Mouse (Mus musculus): Measurements from ENCODE around the gene Trappc1. TPM values are rescaled to one million over a fixed set of nuclear protein-coding genes. Genes with fewer than 3 reads are reported as not detected.
A peak's percentile ranks its signal among the peaks of the same experiment; 100 is the strongest.

Trappc1 gene
- total RNA-seq, 2 experiments from 2014 or later: 65.5 to 79.1 TPM

DNA sequence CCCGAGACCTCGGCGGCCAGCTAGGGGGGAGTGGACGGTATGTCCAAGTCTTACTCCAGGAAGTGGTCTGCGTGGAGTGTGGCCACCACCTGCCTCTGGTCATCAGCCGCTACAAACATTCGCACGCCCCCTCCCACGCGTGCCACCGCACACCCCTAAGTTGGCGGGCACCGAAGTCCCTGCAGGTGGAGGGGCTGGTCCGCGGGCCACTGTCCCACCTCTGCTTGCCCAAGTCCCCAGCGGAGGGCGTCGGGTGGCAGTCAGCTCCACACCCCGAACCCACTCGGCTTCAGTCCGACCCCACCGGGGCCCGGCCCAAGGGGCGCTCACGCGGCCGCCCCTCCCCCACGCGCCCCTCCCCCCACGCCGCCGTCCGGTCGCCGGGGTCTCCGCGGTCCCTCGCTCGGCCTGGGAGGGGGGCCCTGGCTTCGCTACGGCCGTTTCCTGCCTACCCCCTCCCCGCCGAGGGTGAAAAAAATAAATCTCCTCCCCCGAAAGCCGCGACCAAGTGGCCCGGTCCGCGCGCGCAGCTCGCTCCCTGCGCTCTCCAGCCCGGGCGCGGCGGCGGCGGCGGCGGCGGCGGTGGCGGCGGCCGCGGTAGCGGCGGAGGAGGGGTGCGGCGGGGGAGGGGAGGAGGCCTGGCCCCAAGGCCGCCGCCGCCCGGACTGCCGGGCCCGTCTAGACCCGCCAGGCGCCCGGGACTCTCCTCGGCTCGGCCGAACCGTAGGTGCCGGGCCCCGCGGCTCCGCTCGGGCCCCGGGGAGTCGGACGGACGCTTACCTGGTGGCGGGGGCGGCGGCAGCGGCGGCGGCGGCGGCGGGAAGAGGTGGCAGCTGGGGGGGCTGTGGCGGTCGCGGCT, 44.8 kb downstream of the Trappc1 start:
- no peak for DNase-seq (ENCODE audit: low spot score in 2 of 2)

DNA sequence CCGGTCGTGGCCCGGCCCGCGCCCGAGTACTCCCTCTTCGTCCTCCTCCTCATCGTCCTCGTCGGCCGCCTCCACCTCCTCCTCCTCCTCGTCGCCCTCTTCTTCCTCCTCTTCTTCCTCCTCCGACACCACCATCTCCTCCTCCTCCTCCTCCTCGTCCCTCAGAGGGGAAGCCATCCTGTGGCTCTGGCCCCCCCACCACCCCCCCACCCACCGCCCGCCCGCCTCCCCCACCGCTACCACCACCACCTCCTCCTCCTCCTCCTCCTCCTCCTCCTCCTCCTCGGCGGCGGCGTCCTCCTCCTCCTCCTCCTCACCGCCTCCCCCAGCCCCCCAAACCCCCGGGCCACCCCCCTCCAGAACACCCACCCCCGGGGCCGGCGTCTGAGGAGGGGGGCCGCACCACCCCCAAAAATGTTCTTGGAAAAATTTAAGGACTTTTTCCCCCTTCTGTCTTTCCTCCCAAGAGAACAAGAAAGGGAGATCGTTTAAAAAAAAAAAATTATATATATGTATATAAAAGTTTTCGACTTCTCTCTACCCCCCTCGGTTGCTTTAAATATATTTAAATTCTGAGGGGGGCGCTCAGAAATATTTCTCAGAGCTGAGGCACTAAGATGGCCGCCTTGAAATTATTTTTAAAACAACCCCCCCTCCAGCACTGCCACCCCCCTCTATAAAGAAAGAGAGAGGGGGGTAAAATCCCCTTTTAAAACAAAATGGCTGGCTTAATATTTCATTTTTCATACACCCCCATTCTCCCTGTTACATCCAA, 45.6 kb downstream of the Trappc1 start, which contains the start of gene Chd3:
TSS of gene Chd3 (minus strand) at position 192 of the 775 bp plus-strand sequence.
- no peak for DNase-seq (ENCODE audit: low spot score in 2 of 2)

DNA sequence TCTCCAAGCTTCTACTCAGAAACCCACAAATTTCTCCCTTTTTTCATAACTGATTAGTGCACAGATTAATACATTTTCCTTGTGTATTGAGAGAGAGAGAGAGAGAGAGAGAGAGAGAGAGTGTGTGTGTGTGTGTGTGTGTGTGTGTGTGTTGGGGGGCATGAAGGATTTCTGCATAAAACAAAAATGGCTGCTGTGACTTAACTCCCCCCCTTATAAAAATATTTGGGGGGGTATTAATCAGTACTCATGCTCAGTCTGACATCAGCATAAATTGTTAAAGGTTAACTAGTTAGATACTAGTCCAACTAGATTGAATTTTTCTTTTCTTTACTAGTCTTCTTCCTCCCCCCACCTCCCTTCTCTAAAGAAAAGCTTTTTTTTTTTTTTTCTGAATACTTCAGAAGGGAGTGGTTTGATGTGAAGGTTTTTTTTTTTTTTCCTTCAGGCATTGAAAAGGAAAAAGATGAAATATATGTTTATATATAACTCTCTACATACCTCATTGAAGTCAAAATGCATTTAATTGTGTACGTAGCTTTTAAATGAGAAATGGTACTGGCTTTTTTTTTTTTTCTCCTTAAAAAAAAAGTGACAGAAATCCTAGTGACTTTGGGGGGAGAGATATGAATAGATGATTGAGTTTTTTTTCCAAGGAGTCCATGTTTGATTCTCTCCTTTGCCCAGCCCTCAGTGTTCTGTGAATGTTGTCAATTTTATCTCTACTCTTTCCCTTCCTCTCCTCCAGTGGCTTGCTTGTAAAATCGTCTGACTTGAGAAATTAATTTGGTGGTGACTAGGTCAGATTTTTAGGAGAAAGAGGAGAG, 46.4 kb downstream of the Trappc1 start:
- no peak for DNase-seq (ENCODE audit: low spot score in 2 of 2)

DNA sequence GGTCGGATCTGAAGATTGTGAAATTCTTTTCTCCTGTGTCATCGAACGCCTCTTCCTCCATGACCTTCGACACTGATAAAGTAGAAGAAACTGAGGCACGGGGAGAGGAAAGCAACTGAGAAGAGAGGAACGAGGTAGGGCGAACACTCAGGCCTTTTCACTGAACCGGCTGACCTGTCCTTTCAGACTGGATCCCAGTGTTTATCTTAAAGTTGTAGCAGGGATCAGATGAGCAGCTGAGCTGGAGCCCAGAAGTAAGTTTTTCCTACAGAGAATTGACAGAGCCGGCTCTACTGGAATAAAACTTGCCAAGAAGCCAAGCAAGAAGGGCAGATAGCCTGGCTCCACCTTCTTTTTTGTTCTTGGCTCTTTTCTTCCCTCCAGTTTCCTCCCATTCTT, 47.0 kb downstream of the Trappc1 start:
- no peak for DNase-seq (ENCODE audit: low spot score in 2 of 2)

DNA sequence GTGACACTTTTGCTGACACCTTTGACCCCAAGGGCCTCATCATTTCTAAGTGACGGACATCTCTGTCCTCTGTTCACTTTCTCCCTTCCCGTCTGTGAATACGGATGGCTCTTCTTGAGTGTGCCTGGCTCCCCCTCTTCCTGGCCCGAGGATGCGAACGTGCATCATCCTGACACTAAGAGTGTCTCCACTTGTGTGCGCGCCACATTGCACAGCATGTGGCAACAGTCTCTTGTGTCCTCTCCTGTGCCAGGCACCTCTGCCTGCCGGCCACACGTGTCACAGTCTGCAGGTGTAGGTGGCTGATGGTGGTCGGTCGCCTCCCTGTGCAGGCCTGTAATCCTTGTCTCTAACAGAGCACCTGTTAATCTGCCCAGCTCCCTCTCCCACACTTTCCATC, 47.8 kb downstream of the Trappc1 start:
- DNase-seq (ENCODE audit: low spot score in 2 of 2): no peak

DNA sequence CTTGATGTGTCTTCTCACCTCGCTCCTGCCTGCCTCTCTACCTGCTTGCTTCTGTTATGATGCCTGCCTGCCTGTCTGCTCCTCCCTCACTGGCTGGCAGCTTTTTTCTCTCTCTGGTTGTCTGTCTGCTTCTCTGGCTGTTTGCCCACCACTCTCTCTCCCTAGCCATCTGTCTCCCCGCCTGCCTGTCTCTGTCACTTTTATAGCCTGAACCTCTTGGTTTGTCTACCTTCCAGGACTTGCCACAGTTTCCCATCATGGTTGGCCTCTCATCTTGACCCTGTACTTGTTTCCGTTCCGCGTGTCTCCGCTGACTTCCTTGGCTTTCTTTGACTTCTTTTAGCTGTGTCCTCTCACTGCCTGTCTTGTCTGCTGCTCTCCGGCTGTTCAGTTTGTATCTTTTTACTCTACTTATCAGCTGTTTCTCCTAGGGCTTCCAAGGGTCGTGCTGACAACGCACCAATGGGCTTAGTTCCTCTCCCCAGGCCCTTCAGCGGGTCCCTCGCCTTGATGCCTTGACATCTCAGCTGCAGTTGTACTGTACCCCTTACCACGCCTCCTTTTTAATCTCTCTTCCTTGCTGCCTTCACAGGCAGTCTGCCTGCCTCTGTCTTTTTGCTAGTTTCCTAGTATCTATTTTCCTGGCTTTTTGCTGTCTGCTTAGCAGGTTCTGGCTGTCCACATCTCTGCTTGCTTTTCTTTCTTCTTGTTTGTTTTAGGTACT, 48.4 kb downstream of the Trappc1 start:
- peak; percentile 82 to 92 for DNase-seq (ENCODE audit: low spot score in 2 of 2)

DNA sequence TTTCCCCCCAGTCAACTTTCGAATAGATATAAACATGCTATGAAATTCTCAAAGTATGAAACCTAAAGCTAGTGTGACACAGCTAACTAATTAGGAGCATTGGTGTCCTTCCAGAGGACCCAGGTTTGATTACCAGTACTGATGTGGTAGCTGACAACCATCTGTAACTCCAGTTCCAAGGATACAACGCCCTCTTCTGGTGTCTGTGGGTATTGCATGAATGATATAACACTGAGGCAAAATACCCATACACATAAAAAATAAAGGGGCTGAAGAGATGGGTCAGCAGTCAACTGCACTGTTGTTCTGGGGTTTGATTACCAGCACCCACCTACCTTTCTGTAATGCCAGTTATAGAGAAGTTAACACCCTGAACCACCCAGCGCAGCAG, 49.0 kb downstream of the Trappc1 start:
- no peak for DNase-seq (ENCODE audit: low spot score in 2 of 2)

DNA sequence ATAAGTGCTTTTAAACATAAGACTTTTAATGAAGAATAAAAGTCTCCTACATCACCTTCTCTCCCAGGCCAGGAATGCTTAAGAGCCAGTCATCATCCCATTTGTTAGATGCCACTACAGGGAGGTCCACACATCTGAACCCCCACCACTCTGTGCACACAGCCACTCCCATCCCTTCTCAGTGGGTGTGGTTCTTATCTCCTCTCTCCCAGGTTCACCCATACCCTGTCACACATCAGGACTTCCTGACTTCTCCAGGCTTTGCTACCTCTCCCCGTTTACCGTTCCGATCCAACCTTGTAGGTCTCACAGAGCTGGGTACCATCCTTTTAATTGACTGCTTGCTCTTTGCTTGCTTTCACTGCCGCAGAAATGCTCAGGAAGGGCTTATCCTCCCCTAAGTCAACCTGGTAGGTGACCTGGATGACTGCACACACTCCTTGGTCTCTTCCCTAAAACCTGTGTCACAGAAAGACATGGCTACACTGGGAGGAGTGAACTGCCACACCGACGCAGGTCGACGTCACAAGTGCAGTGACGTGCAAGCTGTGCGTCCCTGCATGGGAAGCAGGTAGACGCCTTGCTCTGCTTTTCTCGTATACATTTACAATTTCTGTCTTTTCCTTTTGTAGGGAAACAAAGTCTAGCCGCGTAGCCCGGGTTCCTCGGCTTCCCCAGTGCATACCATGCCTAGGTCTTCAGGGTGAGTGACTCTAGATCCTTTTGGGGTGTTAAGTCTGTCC, 49.6 kb downstream of the Trappc1 start:
- DNase-seq (ENCODE audit: low spot score in 2 of 2): no peak

Other genes with a start within 250 kb of the Trappc1 start
- gene Vamp2, start 235.5 kb upstream of the Trappc1 start, total RNA-seq (2021): 1,000 to 10,000 TPM; 1,073 to 1,118 TPM
- gene Per1, start 228.8 kb upstream of the Trappc1 start, total RNA-seq (2021): 10 to 100 TPM; 84.4 to 86.8 TPM
- under 1 TPM; 0.46 to 0.62 TPM for gene Hes7, start 203.6 kb upstream of the Trappc1 start, total RNA-seq (2021)
- under 1 TPM; 0.88 to 0.95 TPM for gene 9130213A22Rik, start 201.4 kb upstream of the Trappc1 start, total RNA-seq (2021)
- 1 to 10 TPM; 2.9 to 5.7 TPM for gene Aloxe3, start 198.1 kb upstream of the Trappc1 start, total RNA-seq (2021)
- under 1 TPM; 0.65 to 0.95 TPM for gene Alox12b, start 167.0 kb upstream of the Trappc1 start, total RNA-seq (2021)
- gene Alox8, start 126.1 kb upstream of the Trappc1 start, total RNA-seq (2021): 1 to 10 TPM; 5.5 to 8.4 TPM
- 1 to 10 TPM; 1.0 to 1.1 TPM for gene Gucy2e, start 86.9 kb upstream of the Trappc1 start, total RNA-seq (2021)
- gene Cntrob, start 205 bp upstream of the Trappc1 start, total RNA-seq (2021): 10 to 100 TPM; 15.3 to 16.9 TPM
- gene Kcnab3, start 2.3 kb downstream of the Trappc1 start, total RNA-seq (2021): 10 to 100 TPM; 15.2 to 18.6 TPM
- 10 to 100 TPM; 71.7 to 76.9 TPM for gene Rnf227, start 16.5 kb downstream of the Trappc1 start, total RNA-seq (2021)
- gene Chd3, start 45.4 kb downstream of the Trappc1 start, total RNA-seq (2021): 100 to 1,000 TPM; 519 to 534 TPM
- 100 to 1,000 TPM in 1 of 2 experiments, 10 to 100 TPM in 1; 99.3 to 111 TPM for gene Naa38, start 71.5 kb downstream of the Trappc1 start, total RNA-seq (2021)
- gene Cyb5d1, start 71.7 kb downstream of the Trappc1 start, total RNA-seq (2021): 10 to 100 TPM; 36.0 to 39.7 TPM
- gene Tmem88, start 74.3 kb downstream of the Trappc1 start, total RNA-seq (2021): 1 to 10 TPM; 2.1 to 2.3 TPM
- 10 to 100 TPM; 41.7 to 42.8 TPM for gene Kdm6b, start 89.7 kb downstream of the Trappc1 start, total RNA-seq (2021)
- 1 to 10 TPM; 5.8 to 6.3 TPM for gene Dnah2, start 225.1 kb downstream of the Trappc1 start, total RNA-seq (2021)
- gene Efnb3, start 236.2 kb downstream of the Trappc1 start, total RNA-seq (2021): 100 to 1,000 TPM; 144 to 156 TPM

Measured in layer of hippocampus, postnatal 14 days (tissue).